Mouse (Mus musculus) kidney, postnatal 36 days (tissue): ENCODE data around the gene Scgb1a1.
"Not testable (repeated sequence)": the region's sequence is repeated elsewhere in the genome, so short reads cannot be mapped to it uniquely, and the experiment has no call there.

Experiments
- DNase-seq, 2 experiments: peaks; one replicate each; pipeline ENCODE4 v3.0.0; 2021 to 2022; ENCODE audit warnings: mixed read lengths in 2 of 2

The Scgb1a1 gene

GRCm38 (mm10) chr19:9100297-9101061, 12.7 kb upstream of the Scgb1a1 start:
- DNase-seq, result no peak

- DNase-seq, result no peak
Measured at GRCm38 (mm10) chr19:9099751-9100150, 12.0 kb upstream of the Scgb1a1 start.

- DNase-seq, result no peak
Measured at GRCm38 (mm10) chr19:9097441-9097840, 9.7 kb upstream of the Scgb1a1 start.

- DNase-seq, result no peak
Measured at GRCm38 (mm10) chr19:9095111-9095510, 7.4 kb upstream of the Scgb1a1 start.

- DNase-seq, result no peak
Measured at GRCm38 (mm10) chr19:9090709-9091108, 3.0 kb upstream of the Scgb1a1 start.

- DNase-seq, result no peak
Measured at GRCm38 (mm10) chr19:9090191-9090590, 2.4 kb upstream of the Scgb1a1 start.

- not testable (repeated sequence) for DNase-seq
Measured at GRCm38 (mm10) chr19:9083892-9084291, 3.9 kb downstream of the Scgb1a1 start.

- DNase-seq, result no peak
Measured at GRCm38 (mm10) chr19:9083010-9083355, 4.8 kb downstream of the Scgb1a1 start.

GRCm38 (mm10) chr19:9082191-9083009, 5.4 kb downstream of the Scgb1a1 start:
- DNase-seq, result peak; percentile 84 to 91

GRCm38 (mm10) chr19:9081311-9082190, 6.2 kb downstream of the Scgb1a1 start:
- no peak for DNase-seq

- DNase-seq, result no peak
Measured at GRCm38 (mm10) chr19:9079916-9080315, 7.8 kb downstream of the Scgb1a1 start.

GRCm38 (mm10) chr19:9076982-9077660, 10.6 kb downstream of the Scgb1a1 start:
- DNase-seq, result peak in 1 of 2 experiments; percentile 18

GRCm38 (mm10) chr19:9076035-9076434, 11.7 kb downstream of the Scgb1a1 start:
- DNase-seq, result no peak

GRCm38 (mm10) chr19:9075558-9075957, 12.2 kb downstream of the Scgb1a1 start:
- DNase-seq, result no peak

GRCm38 (mm10) chr19:9074424-9074823, 13.3 kb downstream of the Scgb1a1 start:
- DNase-seq, result no peak

GRCm38 (mm10) chr19:9073776-9074411, 13.9 kb downstream of the Scgb1a1 start:
- DNase-seq, result peak; percentile 28 to 50

- peak in 1 of 2 experiments; percentile 8 for DNase-seq
Measured at GRCm38 (mm10) chr19:9072157-9072530, 15.6 kb downstream of the Scgb1a1 start.

- DNase-seq, result peak; percentile 74 to 75
Measured at GRCm38 (mm10) chr19:9071456-9072156, 16.2 kb downstream of the Scgb1a1 start.

GRCm38 (mm10) chr19:9070316-9070715, 17.4 kb downstream of the Scgb1a1 start:
- DNase-seq, result no peak

GRCm38 (mm10) chr19:9069687-9070307, 18.0 kb downstream of the Scgb1a1 start:
- peak; percentile 19 to 34 for DNase-seq

- DNase-seq, result no peak
Measured at GRCm38 (mm10) chr19:9067292-9067691, 20.5 kb downstream of the Scgb1a1 start.
